Comparison of ENCODE assay signal across 8 mouse cellular contexts in the genomic region with DNA sequence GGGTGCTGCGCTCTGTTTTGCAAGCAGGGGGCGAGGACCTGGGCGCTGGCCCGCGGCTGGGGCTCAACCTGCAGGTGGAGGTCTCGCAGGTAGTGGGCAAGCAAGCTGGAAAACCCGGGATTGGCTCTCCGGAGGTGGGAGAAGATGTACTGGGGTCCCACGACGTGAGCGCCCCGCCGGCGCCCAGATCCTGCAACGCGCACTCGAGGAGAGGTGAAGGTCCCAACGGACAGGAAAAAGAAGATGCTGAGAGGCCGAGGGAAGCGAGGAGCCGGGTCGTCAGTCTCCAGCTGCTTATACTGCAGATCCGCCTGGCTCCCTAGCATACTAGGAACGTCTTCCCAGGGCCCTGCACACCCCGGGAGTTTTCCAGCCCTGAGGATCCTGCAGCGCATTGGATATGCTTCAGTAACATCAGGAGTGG. TPM values are rescaled to one million over a fixed set of nuclear protein-coding genes. Genes with fewer than 3 reads are reported as not detected.
DNase-seq lines count a peak whose midpoint lies in the region; ATAC-seq lines count a peak whose summit lies in the region.

No protein-coding gene starts in this region.

- DNase-seq in frontal cortex, adult 2 months (ENCODE audit: extremely low spot score in 1 of 2, low spot score in 1 of 2), result peak; percentile 33 to 67
- no peak for DNase-seq in frontal cortex, postnatal 10 days (ENCODE audit: low spot score in 2 of 2)
- no peak for DNase-seq in neural tube, embryonic 11.5 days (ENCODE audit: low spot score)
- no peak for DNase-seq in neural tube, embryonic 10.5 days (ENCODE audit: extremely low spot score, low spot score)
- no peak for DNase-seq in midbrain, embryonic 14.5 days
- no peak for DNase-seq in urinary bladder, adult 18-20 months (ENCODE audit: low spot score in 2 of 2)
- no peak for DNase-seq in gastrocnemius, postnatal 4 days (ENCODE audit: low spot score in 2 of 2)

- peak overlapping the region; percentile 96 for H3K4me3 ChIP-seq in neural tube, embryonic 11.5 days (ENCODE audit: low read depth, low read length)
- H3K4me3 ChIP-seq in hindbrain, embryonic 15.5 days, result peak overlapping the region; percentile 70
- peak overlapping the region; percentile 96 for H3K4me3 ChIP-seq in midbrain, embryonic 14.5 days (replicated peaks; ENCODE audit: low read depth, low read length)

- peak overlapping the region; percentile 70 for H3K9ac ChIP-seq in neural tube, embryonic 11.5 days (ENCODE audit: low read length)
- peak overlapping the region; percentile 71 for H3K9ac ChIP-seq in hindbrain, embryonic 15.5 days
- peak overlapping the region; percentile 77 for H3K9ac ChIP-seq in midbrain, embryonic 14.5 days (replicated peaks; ENCODE audit: low read length)

- 2% methylated on average over 26 of the region's 26 CpGs for WGBS in neural tube, embryonic 11.5 days
- WGBS in hindbrain, embryonic 15.5 days, result 0% methylated on average over 26 of the region's 26 CpGs
- WGBS in midbrain, embryonic 14.5 days, result under 1% methylated on average over 26 of the region's 26 CpGs

- H3K27ac ChIP-seq in neural tube, embryonic 11.5 days (ENCODE audit: low read depth, low read length), result peak overlapping the region; percentile 71
- H3K27ac ChIP-seq in hindbrain, embryonic 15.5 days (replicated peaks), result peak overlapping the region; percentile 91
- H3K27ac ChIP-seq in midbrain, embryonic 14.5 days (replicated peaks; ENCODE audit: low read depth, low read length), result peak overlapping the region; percentile 89

- peak overlapping the region; percentile 79 for H3K4me2 ChIP-seq in neural tube, embryonic 11.5 days (ENCODE audit: low read depth)
- H3K4me2 ChIP-seq in hindbrain, embryonic 15.5 days, result peak overlapping the region; percentile 76
- peak overlapping the region; percentile 69 for H3K4me2 ChIP-seq in midbrain, embryonic 14.5 days (ENCODE audit: low read length)

- H3K4me1 ChIP-seq in neural tube, embryonic 11.5 days (ENCODE audit: control insufficient read depth, insufficient read depth, low read length), result peaks cover 5% of the 10 kb centered on the region
- H3K4me1 ChIP-seq in hindbrain, embryonic 15.5 days (replicated peaks), result peaks cover 34% of the 10 kb centered on the region
- peaks cover 17% of the 10 kb centered on the region for H3K4me1 ChIP-seq in midbrain, embryonic 14.5 days (ENCODE audit: control insufficient read depth, insufficient read depth, low read length)

- no peaks in the 10 kb centered on the region for H3K9me3 ChIP-seq in neural tube, embryonic 11.5 days (ENCODE audit: control insufficient read depth, low read length)
- no peaks in the 10 kb centered on the region for H3K9me3 ChIP-seq in hindbrain, embryonic 15.5 days
- H3K9me3 ChIP-seq in midbrain, embryonic 14.5 days (ENCODE audit: control insufficient read depth, low read length), result no peaks in the 10 kb centered on the region

- no peaks in the 10 kb centered on the region for H3K36me3 ChIP-seq in neural tube, embryonic 11.5 days (ENCODE audit: control insufficient read depth, insufficient read depth, low read length)
- H3K36me3 ChIP-seq in hindbrain, embryonic 15.5 days, result no peaks in the 10 kb centered on the region
- no peaks in the 10 kb centered on the region for H3K36me3 ChIP-seq in midbrain, embryonic 14.5 days (ENCODE audit: control insufficient read depth, insufficient read depth, low read length)

- H3K27me3 ChIP-seq in neural tube, embryonic 11.5 days (ENCODE audit: control insufficient read depth, insufficient read depth, low read length), result no peaks in the 10 kb centered on the region
- no peaks in the 10 kb centered on the region for H3K27me3 ChIP-seq in hindbrain, embryonic 15.5 days
- no peaks in the 10 kb centered on the region for H3K27me3 ChIP-seq in midbrain, embryonic 14.5 days (ENCODE audit: control insufficient read depth, insufficient read depth, low read length)

- no peak; the same call in 1 of the 2 replicates for ATAC-seq in neural tube, embryonic 11.5 days (ENCODE audit: insufficient read depth, low FRiP score, low TSS enrichment)
- ATAC-seq in hindbrain, embryonic 15.5 days (ENCODE audit: low FRiP score, low read depth), result peak; percentile 39; the same call in 1 of the 2 replicates
- peak; percentile 33 for ATAC-seq in midbrain, embryonic 14.5 days (ENCODE audit: low FRiP score, low TSS enrichment)

RNA-seq across cellular contexts. Expression of a gene that starts 0.5 kb away (rescaled TPM):
- polyA plus RNA-seq in frontal cortex, adult 2 months (2012; rRNA removed), result 26.6 and 30.4 TPM in 2 replicates
- polyA plus RNA-seq in neural tube, embryonic 11.5 days (2014; fragmentation: Nextera tagmentation; extraction: Ambion mirVana), result 32.4 and 35.4 TPM in 2 replicates
- 33.9 and 35.2 TPM in 2 replicates for polyA plus RNA-seq in hindbrain, embryonic 15.5 days (2015; fragmentation: Nextera tagmentation; extraction: Ambion mirVana)
- polyA plus RNA-seq in midbrain, embryonic 14.5 days (2014; fragmentation: Nextera tagmentation; extraction: Ambion mirVana), result 37.8 and 45.9 TPM in 2 replicates
- 10 to 100 TPM; 40.4 to 41.8 TPM for total RNA-seq in gastrocnemius, postnatal 4 days (2021)

Comparison
In these comparisons a context has a peak if more than half of its experiments do, and no peak if none do; other contexts are left out.
1. DNase-seq: peak in frontal cortex, adult 2 months (2 of 2); none in frontal cortex, postnatal 10 days (0 of 2), neural tube, embryonic 11.5 days (single experiment), neural tube, embryonic 10.5 days (single experiment), midbrain, embryonic 14.5 days (single experiment), urinary bladder, adult 18-20 months (0 of 2) and gastrocnemius, postnatal 4 days (0 of 2).
2. Peak in every context shown above with its lines, with median percentiles within 50 percentile points of each other: H3K27ac ChIP-seq, H3K4me2 ChIP-seq, H3K4me3 ChIP-seq and H3K9ac ChIP-seq.